Mouse (Mus musculus): ENCODE results near the gene Stk39. TPM values are rescaled to one million over a fixed set of nuclear protein-coding genes. Genes with fewer than 3 reads are reported as not detected.

Stk39 gene
- total RNA-seq, 1 experiment, result 5.0 TPM

- no peaks in the 10 kb centered on the region for H3K9me3 ChIP-seq (ENCODE audit: control insufficient read depth, insufficient read depth, low read depth, low read length)
- no peak overlapping the region for H3K9ac ChIP-seq (ENCODE audit: insufficient read depth, low read depth, low read length, poor library complexity, severe bottlenecking)
- no peak overlapping the region for H3K4me3 ChIP-seq (ENCODE audit: insufficient read depth in 1 of 2, low read depth in 1 of 2, low read length in 2 of 2, poor library complexity in 1 of 2, severe bottlenecking in 1 of 2)
- H3K36me3 ChIP-seq (ENCODE audit: control insufficient read depth, insufficient read depth, low read length, poor library complexity, severe bottlenecking), result no peaks in the 10 kb centered on the region
- peaks cover 0 to 8% of the 10 kb centered on the region in 2 experiments; a peak in 3 of 4 replicates for H3K4me1 ChIP-seq (ENCODE audit: control insufficient read depth in 2 of 2, insufficient read depth in 2 of 2, low read length in 2 of 2, poor library complexity in 1 of 2)
- TF ChIP-seq HCFC1 (IDR thresholded peaks at IDR 0.05; ENCODE audit: borderline replicate concordance, insufficient read depth, low read length) (no peak), ZC3H11A (IDR thresholded peaks at IDR 0.05; ENCODE audit: borderline replicate concordance, low read depth, low read length) (no peak)
- DNase-seq (ENCODE audit: low read depth, low spot score), result no peak
- H3K27ac ChIP-seq (ENCODE audit: insufficient read depth, low read depth, low read length, poor library complexity, severe bottlenecking), result no peak overlapping the region
- in situ Hi-C loops (cut with MboI; ENCODE audit: low sequenced_read_pairs in 2 of 2, unreplicated experiment in 2 of 2), result no loop called here
These were observed 101.7 kb downstream of the Stk39 start for GRCm38 (mm10) chr2:68370326-68370725.

- H3K9ac ChIP-seq (ENCODE audit: insufficient read depth, low read depth, low read length, poor library complexity, severe bottlenecking), result no peak overlapping the region
- peaks cover 0 to 11% of the 10 kb centered on the region in 2 experiments; a peak in 3 of 4 replicates for H3K4me1 ChIP-seq (ENCODE audit: control insufficient read depth in 2 of 2, insufficient read depth in 2 of 2, low read length in 2 of 2, poor library complexity in 1 of 2)
- H3K36me3 ChIP-seq (ENCODE audit: control insufficient read depth, insufficient read depth, low read length, poor library complexity, severe bottlenecking), result no peaks in the 10 kb centered on the region
- no peak for TF ChIP-seq ZNF384 (IDR thresholded peaks at IDR 0.05; ENCODE audit: low read depth, low read length)
- TF ChIP-seq CHD2 (IDR thresholded peaks at IDR 0.05; ENCODE audit: low read depth, low read length), result no peak
- no peak for TF ChIP-seq ZC3H11A (IDR thresholded peaks at IDR 0.05; ENCODE audit: borderline replicate concordance, low read depth, low read length)
- TF ChIP-seq MAFK (IDR thresholded peaks at IDR 0.05; ENCODE audit: insufficient read depth, low read depth, low read length), result no peak
- no peak for TF ChIP-seq HCFC1 (IDR thresholded peaks at IDR 0.05; ENCODE audit: borderline replicate concordance, insufficient read depth, low read length)
- H3K9me3 ChIP-seq (ENCODE audit: control insufficient read depth, insufficient read depth, low read depth, low read length), result no peaks in the 10 kb centered on the region
- H3K4me3 ChIP-seq (ENCODE audit: insufficient read depth in 1 of 2, low read depth in 1 of 2, low read length in 2 of 2, poor library complexity in 1 of 2, severe bottlenecking in 1 of 2), result no peak overlapping the region
- in situ Hi-C loops (cut with MboI; ENCODE audit: low sequenced_read_pairs in 2 of 2, unreplicated experiment in 2 of 2), result no loop called here
- no peak for DNase-seq (ENCODE audit: low read depth, low spot score)
- no peak overlapping the region for H3K27ac ChIP-seq (ENCODE audit: insufficient read depth, low read depth, low read length, poor library complexity, severe bottlenecking)
These were observed 103.0 kb downstream of the Stk39 start for GRCm38 (mm10) chr2:68369080-68369479.

- no peak overlapping the region for H3K4me3 ChIP-seq (ENCODE audit: insufficient read depth in 1 of 2, low read depth in 1 of 2, low read length in 2 of 2, poor library complexity in 1 of 2, severe bottlenecking in 1 of 2)
- in situ Hi-C loops (cut with MboI; ENCODE audit: low sequenced_read_pairs in 2 of 2, unreplicated experiment in 2 of 2), result no loop called here
- no peak overlapping the region for H3K27ac ChIP-seq (ENCODE audit: insufficient read depth, low read depth, low read length, poor library complexity, severe bottlenecking)
- TF ChIP-seq MAFK (IDR thresholded peaks at IDR 0.05; ENCODE audit: insufficient read depth, low read depth, low read length) (no peak), HCFC1 (IDR thresholded peaks at IDR 0.05; ENCODE audit: borderline replicate concordance, insufficient read depth, low read length) (no peak), CHD2 (IDR thresholded peaks at IDR 0.05; ENCODE audit: low read depth, low read length) (no peak), ZC3H11A (IDR thresholded peaks at IDR 0.05; ENCODE audit: borderline replicate concordance, low read depth, low read length) (no peak), ZNF384 (IDR thresholded peaks at IDR 0.05; ENCODE audit: low read depth, low read length) (no peak)
- no peak overlapping the region for H3K9ac ChIP-seq (ENCODE audit: insufficient read depth, low read depth, low read length, poor library complexity, severe bottlenecking)
- H3K4me1 ChIP-seq (ENCODE audit: control insufficient read depth in 2 of 2, insufficient read depth in 2 of 2, low read length in 2 of 2, poor library complexity in 1 of 2), result peaks cover 0 to 12% of the 10 kb centered on the region in 2 experiments; a peak in 3 of 4 replicates
- H3K9me3 ChIP-seq (ENCODE audit: control insufficient read depth, insufficient read depth, low read depth, low read length), result no peaks in the 10 kb centered on the region
- H3K36me3 ChIP-seq (ENCODE audit: control insufficient read depth, insufficient read depth, low read length, poor library complexity, severe bottlenecking), result no peaks in the 10 kb centered on the region
- no peak for DNase-seq (ENCODE audit: low read depth, low spot score)
These were observed 104.1 kb downstream of the Stk39 start for GRCm38 (mm10) chr2:68367944-68368343.

- no peak for DNase-seq (ENCODE audit: low read depth, low spot score)
- Histone ChIP-seq H3K4me3 (ENCODE audit: insufficient read depth in 1 of 2, low read depth in 1 of 2, low read length in 2 of 2, poor library complexity in 1 of 2, severe bottlenecking in 1 of 2) (no peak overlapping the region), H3K36me3 (ENCODE audit: control insufficient read depth, insufficient read depth, low read length, poor library complexity, severe bottlenecking) (no peaks in the 10 kb centered on the region), H3K27ac (ENCODE audit: insufficient read depth, low read depth, low read length, poor library complexity, severe bottlenecking) (no peak overlapping the region), H3K9ac (ENCODE audit: insufficient read depth, low read depth, low read length, poor library complexity, severe bottlenecking) (no peak overlapping the region), H3K9me3 (ENCODE audit: control insufficient read depth, insufficient read depth, low read depth, low read length) (no peaks in the 10 kb centered on the region), H3K4me1 (ENCODE audit: control insufficient read depth in 2 of 2, insufficient read depth in 2 of 2, low read length in 2 of 2, poor library complexity in 1 of 2) (peaks cover 0 to 12% of the 10 kb centered on the region in 2 experiments; a peak in 3 of 4 replicates)
- in situ Hi-C loops (cut with MboI; ENCODE audit: low sequenced_read_pairs in 2 of 2, unreplicated experiment in 2 of 2), result no loop called here
- TF ChIP-seq ZC3H11A (IDR thresholded peaks at IDR 0.05; ENCODE audit: borderline replicate concordance, low read depth, low read length) (no peak), ZNF384 (IDR thresholded peaks at IDR 0.05; ENCODE audit: low read depth, low read length) (no peak), CHD2 (IDR thresholded peaks at IDR 0.05; ENCODE audit: low read depth, low read length) (no peak), HCFC1 (IDR thresholded peaks at IDR 0.05; ENCODE audit: borderline replicate concordance, insufficient read depth, low read length) (no peak), MAFK (IDR thresholded peaks at IDR 0.05; ENCODE audit: insufficient read depth, low read depth, low read length) (no peak)
These were observed 105.2 kb downstream of the Stk39 start for GRCm38 (mm10) chr2:68366897-68367193.

All from ES-E14 (cell line).